Mouse (Mus musculus) neural tube, embryonic 13.5 days (tissue): ENCODE measurements around the gene Gon7. TPM values are rescaled to one million over a fixed set of nuclear protein-coding genes. Genes with fewer than 3 reads are reported as not detected.

ENCODE experiments used
- ATAC-seq: fragments of 200-750 bp; cut with Nextera tagmentation; 2 replicates; pipeline ENCODE4 v1.8.0; 2017; ENCODE audit warnings: low read depth, mild to moderate bottlenecking, moderate TSS enrichment, moderate library complexity
- H3K27ac ChIP-seq: fragments of 300-500 bp; sonication (generic); replicated peaks from 2 replicates; pipeline ENCODE4 v1.5.1; 2015; ENCODE audit warnings: moderate library complexity, mild to moderate bottlenecking, inconsistent platforms
- H3K27me3 ChIP-seq: fragments of 300-500 bp; sonication (generic); 2 replicates; pipeline ENCODE4 v1.6.1; 2015; ENCODE audit warnings: mild to moderate bottlenecking, inconsistent platforms
- H3K36me3 ChIP-seq: fragments of 300-500 bp; sonication (generic); 2 replicates; pipeline ENCODE4 v1.6.1; 2015; ENCODE audit warnings: mild to moderate bottlenecking, inconsistent platforms
- H3K4me1 ChIP-seq: fragments of 300-500 bp; sonication (generic); replicated peaks from 2 replicates; pipeline ENCODE4 v1.6.1; 2015; ENCODE audit warnings: inconsistent platforms
- H3K4me2 ChIP-seq: fragments of 300-500 bp; sonication (generic); 2 replicates; pipeline ENCODE4 v1.6.1; 2015; ENCODE audit warnings: inconsistent platforms, mild to moderate bottlenecking, moderate library complexity
- H3K4me3 ChIP-seq: fragments of 300-500 bp; sonication (generic); 2 replicates; pipeline ENCODE4 v1.5.1; 2015; ENCODE audit warnings: mild to moderate bottlenecking, inconsistent platforms
- H3K9ac ChIP-seq: fragments of 300-500 bp; sonication (generic); 2 replicates; pipeline ENCODE4 v1.6.1; 2015; ENCODE audit warnings: moderate library complexity, mild to moderate bottlenecking, inconsistent platforms
- H3K9me3 ChIP-seq: fragments of 300-500 bp; sonication (generic); 2 replicates; pipeline ENCODE4 v1.6.1; 2016; ENCODE audit warnings: inconsistent platforms
- WGBS: fragments of 180-500 bp; shearing (Covaris S2); methylation state at CpG from one replicate; pipeline ENCODE4 v1.1.7; 2015; 5-methylcytosine and 5-hydroxymethylcytosine counted together
- polyA plus RNA-seq: library from polyadenylated mRNA; unstranded; fragments of >200 nt; fragmentation: Nextera tagmentation; extraction: Ambion mirVana; gene quantifications from 2 replicates; pipeline ENCODE4 v1.2.1, GENCODE M21; 2015

The Gon7 gene
- 50.3 and 50.8 TPM in 2 replicates for polyA plus RNA-seq

DNA sequence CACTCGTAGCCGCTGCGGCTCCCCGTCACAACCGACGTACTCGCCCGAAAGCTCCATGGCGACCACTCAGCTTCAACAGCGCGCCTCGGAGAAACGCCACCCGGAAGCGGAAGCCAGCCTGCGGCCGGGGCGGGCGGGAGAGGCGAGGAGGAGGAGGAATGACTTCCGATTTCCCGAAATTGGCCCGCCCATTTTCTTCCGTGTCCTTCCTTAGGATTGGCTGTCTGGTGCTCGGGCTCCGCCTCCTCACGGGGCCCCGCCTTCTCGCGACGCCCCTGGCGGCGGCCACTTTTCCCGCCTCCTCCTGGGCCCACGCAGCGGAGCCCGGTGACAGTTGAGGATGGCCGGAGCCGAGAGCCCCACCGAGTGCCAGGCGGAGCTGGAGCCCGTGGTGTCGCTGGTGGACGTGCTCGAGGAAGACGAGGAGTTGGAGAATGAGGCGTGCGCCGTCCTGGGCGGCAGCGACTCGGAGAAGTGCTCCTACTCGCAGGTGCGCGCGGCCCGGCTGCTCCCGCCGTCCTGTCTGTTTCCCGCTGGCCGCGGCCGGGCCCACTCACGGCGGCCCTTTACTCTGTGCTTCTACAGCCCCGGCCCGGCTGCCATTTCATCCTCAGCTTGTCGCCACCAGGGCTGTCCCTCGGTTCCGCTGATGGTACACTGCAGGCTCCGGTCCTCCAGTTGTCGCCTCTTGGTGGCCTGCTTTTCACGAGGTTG, at the start of gene Gon7, which contains the start of the genes Gm28051 and Ubr7:
TSS of gene Gon7 (minus strand) at position 115 of the 714 bp plus-strand sequence.
TSS of gene Gm28051 (minus strand) at position 77 of the 714 bp plus-strand sequence.
TSS of gene Ubr7 (plus strand) at position 279 of the 714 bp plus-strand sequence.
- Histone ChIP-seq H3K9ac (peak within 1 kb of the TSS; percentile 82), H3K9me3 (no peaks in the 10 kb centered on the region), H3K36me3 (peaks cover 8% of the 10 kb centered on the region), H3K27ac (peak within 1 kb of the TSS; percentile 91), H3K27me3 (no peaks in the 10 kb centered on the region), H3K4me3 (peak within 1 kb of the TSS; percentile 73), H3K4me1 (peaks cover 36% of the 10 kb centered on the region), H3K4me2 (peak within 1 kb of the TSS; percentile 87)
- ATAC-seq: peak; percentile 97
- under 1% methylated on average over 70 of the region's 73 CpGs for WGBS

DNA sequence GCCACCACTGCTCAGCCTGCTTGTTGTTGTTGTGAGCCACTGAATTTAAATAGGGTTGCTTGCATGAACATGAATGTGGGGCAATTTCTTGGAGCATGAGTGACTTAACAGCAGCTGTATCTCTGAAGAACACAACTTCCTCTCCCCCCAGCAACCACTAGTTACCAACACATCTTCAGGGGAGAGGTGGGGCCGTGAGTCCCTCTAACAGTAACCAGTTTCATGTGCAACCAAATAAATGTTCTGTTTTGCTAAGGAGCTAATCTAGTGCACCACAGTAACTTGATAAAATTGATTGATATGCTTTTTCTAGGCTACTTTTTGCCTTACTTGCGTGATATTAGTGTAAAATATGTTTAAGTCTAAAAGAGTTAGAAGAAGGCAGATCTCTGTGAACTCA, 41.9 kb upstream of the Gon7 start:
- 94% methylated on average over 2 of the region's 2 CpGs for WGBS
- H3K4me2 ChIP-seq: no peak overlapping the region
- H3K27ac ChIP-seq: no peak overlapping the region
- no peaks in the 10 kb centered on the region for H3K4me1 ChIP-seq
- H3K36me3 ChIP-seq: peaks cover 30% of the 10 kb centered on the region
- no peak for ATAC-seq
- no peaks in the 10 kb centered on the region for H3K9me3 ChIP-seq
- H3K27me3 ChIP-seq: no peaks in the 10 kb centered on the region
- no peak overlapping the region for H3K4me3 ChIP-seq
- no peak overlapping the region for H3K9ac ChIP-seq

DNA sequence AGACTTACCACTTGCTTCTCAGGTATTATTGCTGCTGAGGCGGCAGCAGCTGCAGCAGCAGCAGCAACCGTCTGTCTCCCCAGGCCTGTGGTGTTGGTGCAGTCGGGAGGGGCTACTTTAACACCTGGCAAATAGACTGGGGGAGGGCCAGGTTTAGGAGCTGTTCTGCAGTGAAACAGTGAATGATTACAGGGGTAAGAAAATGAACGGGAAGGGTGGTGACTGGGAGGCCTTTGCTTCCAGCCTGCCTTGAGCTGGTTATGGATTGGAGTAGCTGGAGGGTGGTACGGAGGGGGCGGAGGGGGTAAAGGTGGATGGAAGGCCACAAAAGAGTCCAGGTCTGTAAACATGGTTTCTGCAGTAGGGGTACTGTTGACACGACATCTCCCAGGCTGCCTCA, 30.3 kb upstream of the Gon7 start:
- Histone ChIP-seq H3K27ac (no peak overlapping the region), H3K9me3 (no peaks in the 10 kb centered on the region), H3K27me3 (no peaks in the 10 kb centered on the region), H3K9ac (no peak overlapping the region), H3K4me1 (no peaks in the 10 kb centered on the region), H3K36me3 (peaks cover 83% of the 10 kb centered on the region), H3K4me3 (no peak overlapping the region), H3K4me2 (no peak overlapping the region)
- WGBS: 91% methylated on average over 7 of the region's 7 CpGs
- ATAC-seq: no peak

DNA sequence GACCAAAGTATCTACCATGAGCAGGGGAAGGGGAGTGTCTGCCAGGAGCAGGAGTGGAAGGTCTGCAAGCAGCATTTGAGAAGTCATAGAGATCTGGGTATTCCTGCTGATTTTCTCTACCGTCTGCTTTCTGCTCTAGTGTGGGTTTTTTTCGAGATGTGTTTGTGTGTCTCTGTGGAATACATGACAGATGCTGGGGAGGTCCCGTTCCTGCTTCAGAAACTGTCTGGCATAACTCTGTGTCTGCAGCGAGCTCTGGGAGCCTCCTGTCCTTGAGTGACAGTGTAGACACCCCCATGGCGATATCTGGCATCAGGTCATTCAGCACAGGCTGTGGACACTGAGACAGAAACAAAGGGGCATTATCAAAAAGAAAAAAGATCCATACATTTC, 28.0 kb upstream of the Gon7 start:
- Histone ChIP-seq H3K27ac (no peak overlapping the region), H3K36me3 (peaks cover 75% of the 10 kb centered on the region), H3K9ac (no peak overlapping the region), H3K27me3 (no peaks in the 10 kb centered on the region), H3K9me3 (no peaks in the 10 kb centered on the region), H3K4me1 (no peaks in the 10 kb centered on the region), H3K4me2 (no peak overlapping the region), H3K4me3 (no peak overlapping the region)
- ATAC-seq: no peak
- WGBS: 83% methylated on average over 5 of the region's 5 CpGs

DNA sequence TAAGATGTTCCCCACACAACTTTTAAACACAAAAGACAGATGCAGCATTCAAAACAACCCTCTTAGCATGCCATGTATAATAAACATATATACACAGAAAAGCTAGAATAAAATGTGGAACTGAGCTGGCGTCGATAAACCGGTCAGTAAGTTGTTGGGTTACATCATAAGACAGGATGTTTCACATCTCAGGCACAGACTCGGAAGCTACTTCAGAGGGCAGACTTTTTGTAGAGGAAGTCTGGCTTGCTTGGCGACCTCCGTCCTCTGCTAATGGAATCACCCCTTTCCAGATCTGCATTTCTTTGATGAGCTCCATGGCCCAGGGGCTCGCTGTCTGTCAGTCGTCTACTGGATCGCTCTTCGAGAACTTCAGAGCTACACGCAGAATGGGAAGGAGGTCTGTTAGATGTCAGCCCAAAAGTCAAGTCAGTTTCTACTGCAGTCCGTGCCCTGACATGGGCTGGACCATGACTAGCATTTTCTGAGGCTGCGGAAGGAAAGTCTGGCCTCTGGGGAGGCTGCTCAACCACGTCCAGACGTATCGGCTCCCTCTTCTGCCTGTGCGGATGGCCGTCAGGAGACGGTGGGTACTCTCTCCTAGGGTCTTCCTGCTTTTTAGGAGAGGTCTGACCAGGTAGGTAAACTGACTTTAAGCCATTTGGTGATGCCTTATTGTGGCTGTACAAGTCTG, 27.4 kb upstream of the Gon7 start:
- WGBS: 88% methylated on average over 19 of the region's 19 CpGs
- Histone ChIP-seq H3K4me3 (no peak overlapping the region), H3K4me2 (no peak overlapping the region), H3K27ac (no peak overlapping the region), H3K9me3 (no peaks in the 10 kb centered on the region), H3K9ac (no peak overlapping the region), H3K27me3 (no peaks in the 10 kb centered on the region), H3K36me3 (peaks cover 69% of the 10 kb centered on the region), H3K4me1 (no peaks in the 10 kb centered on the region)
- ATAC-seq: no peak

DNA sequence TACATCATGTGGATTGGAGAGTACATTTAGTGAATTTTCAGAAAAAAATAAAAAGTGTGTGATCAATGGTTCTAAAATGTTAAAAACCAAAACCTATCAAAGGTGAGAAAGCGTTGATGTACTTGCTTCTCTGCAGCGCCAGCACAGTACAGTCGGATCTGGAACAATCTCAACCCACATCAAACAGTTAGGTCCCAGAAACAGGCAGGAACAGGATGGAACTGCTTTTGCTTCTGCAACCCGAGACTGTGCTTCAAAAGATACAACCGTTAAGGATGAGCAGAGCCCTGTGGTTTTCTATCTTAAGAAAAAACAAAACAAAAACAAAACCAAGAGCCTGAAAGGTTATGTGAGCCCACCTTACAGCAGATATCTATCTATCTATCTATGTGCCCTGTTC, 25.2 kb upstream of the Gon7 start:
- no peaks in the 10 kb centered on the region for H3K9me3 ChIP-seq
- H3K4me1 ChIP-seq: no peaks in the 10 kb centered on the region
- H3K36me3 ChIP-seq: peaks cover 62% of the 10 kb centered on the region
- no peak overlapping the region for H3K4me3 ChIP-seq
- no peak overlapping the region for H3K9ac ChIP-seq
- no peak for ATAC-seq
- H3K27ac ChIP-seq: no peak overlapping the region
- 94% methylated on average over 5 of the region's 5 CpGs for WGBS
- no peaks in the 10 kb centered on the region for H3K27me3 ChIP-seq
- no peak overlapping the region for H3K4me2 ChIP-seq

DNA sequence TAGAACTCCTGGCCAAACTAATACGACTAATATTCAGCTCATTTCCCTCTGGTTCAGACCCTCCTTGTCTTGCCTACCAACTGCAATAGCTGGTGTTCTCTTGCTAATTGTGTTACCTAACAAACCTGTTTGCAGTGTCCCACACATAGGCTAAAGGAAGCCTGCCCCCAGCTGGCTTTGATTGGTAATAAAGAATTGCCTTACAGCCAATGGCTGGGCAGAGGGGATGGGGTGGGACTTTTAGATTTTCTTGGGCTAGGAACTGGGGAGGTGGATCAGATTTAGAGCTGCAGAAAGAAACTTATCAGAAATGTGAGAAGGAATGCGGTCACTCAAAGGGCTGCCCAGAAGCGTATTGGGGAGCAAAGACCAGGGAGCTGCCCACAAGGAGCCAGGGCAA, 21.8 kb upstream of the Gon7 start:
- H3K4me1 ChIP-seq: no peaks in the 10 kb centered on the region
- H3K36me3 ChIP-seq: peaks cover 65% of the 10 kb centered on the region
- H3K9ac ChIP-seq: no peak overlapping the region
- H3K27me3 ChIP-seq: no peaks in the 10 kb centered on the region
- no peak overlapping the region for H3K4me3 ChIP-seq
- no peak overlapping the region for H3K27ac ChIP-seq
- no peaks in the 10 kb centered on the region for H3K9me3 ChIP-seq
- 55% methylated on average over 3 of the region's 3 CpGs for WGBS
- no peak for ATAC-seq
- H3K4me2 ChIP-seq: no peak overlapping the region

DNA sequence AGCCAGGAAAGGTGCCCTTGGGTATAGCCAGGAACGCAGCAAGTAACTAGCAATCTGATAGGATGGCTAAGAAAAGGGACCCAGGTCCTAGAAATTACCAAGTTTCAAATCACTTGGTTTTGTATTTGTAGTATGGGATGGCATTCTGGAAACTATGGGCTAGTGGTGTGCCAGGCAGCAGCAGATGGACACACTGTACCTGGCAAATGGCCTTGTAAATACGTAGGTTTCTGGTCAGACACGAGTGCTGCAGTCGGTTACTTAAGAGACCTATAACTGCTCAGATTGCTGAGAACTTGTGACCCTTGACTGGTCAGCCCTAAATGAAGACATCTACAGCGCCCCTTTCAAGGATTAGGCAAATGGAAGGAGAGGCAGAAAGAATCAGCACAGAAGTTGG, 20.5 kb upstream of the Gon7 start:
- H3K27ac ChIP-seq: no peak overlapping the region
- 90% methylated on average over 5 of the region's 5 CpGs for WGBS
- no peak for ATAC-seq
- H3K9ac ChIP-seq: no peak overlapping the region
- H3K4me1 ChIP-seq: no peaks in the 10 kb centered on the region
- no peak overlapping the region for H3K4me2 ChIP-seq
- no peaks in the 10 kb centered on the region for H3K9me3 ChIP-seq
- H3K27me3 ChIP-seq: no peaks in the 10 kb centered on the region
- peaks cover 65% of the 10 kb centered on the region for H3K36me3 ChIP-seq
- no peak overlapping the region for H3K4me3 ChIP-seq

DNA sequence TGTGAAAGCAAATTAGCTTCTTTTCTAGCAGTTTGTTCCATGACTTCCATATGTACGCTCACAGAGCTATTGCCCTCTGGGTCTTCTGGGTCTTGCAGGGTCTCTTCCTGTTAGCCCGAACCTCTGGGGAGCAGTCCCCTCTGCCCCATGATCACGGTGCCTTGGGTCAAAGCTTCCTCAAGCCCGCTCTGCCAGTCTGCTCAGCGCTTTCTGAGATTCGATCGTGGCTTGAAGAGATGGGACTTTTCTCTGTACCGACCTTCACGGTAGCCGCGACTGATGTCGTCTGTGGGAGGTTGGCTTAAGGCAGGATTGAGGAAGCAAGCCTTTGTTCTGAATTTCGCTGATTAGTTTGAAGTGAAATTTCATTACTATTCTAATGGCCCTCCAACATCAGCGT, 18.4 kb upstream of the Gon7 start:
- Histone ChIP-seq H3K27ac (no peak overlapping the region), H3K27me3 (no peaks in the 10 kb centered on the region), H3K4me3 (no peak overlapping the region), H3K9me3 (no peaks in the 10 kb centered on the region), H3K4me2 (no peak overlapping the region), H3K4me1 (no peaks in the 10 kb centered on the region), H3K9ac (no peak overlapping the region), H3K36me3 (peaks cover 71% of the 10 kb centered on the region)
- ATAC-seq: no peak
- WGBS: 92% methylated on average over 14 of the region's 14 CpGs

DNA sequence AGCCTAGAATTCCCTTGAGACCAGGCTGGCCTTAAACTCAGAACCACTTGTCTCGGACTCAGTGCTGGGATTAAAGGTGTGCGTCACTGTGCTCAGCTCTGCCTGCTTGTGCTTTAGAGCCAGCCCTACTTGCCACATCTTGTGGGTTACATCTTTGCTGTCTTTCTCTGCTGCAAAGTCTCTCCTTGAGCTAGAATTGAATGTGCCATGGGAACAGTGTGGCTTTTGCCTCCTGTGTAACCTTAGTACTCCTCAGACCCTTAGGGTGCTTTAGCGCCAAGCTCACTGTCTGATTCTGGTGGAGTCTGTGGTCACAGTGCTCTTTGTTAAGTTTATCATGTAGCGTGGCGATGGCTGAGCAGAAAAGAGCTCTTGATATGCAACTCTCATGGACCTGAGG, 15.1 kb upstream of the Gon7 start:
- peaks cover 94% of the 10 kb centered on the region for H3K36me3 ChIP-seq

DNA sequence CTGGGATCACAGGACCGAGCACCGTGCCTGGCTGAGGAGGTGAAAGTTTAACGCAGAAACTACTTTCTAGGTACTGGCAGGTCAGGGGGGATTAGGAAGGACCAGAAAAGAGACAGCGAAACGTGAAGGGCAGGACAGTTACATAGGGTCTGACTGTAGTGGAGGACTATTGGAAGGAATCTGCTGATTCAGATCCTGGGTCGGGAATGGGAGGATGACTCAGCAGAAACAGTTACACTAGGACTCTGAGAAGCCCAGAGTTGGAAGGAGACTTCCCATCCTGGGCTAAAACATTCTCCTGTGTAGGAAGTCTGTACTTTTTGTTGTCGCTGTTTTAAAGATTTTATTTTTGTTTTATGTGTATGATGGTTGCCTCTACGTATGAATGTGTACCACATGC, 14.0 kb upstream of the Gon7 start:
- no peaks in the 10 kb centered on the region for H3K4me1 ChIP-seq
- H3K9ac ChIP-seq: no peak overlapping the region
- no peaks in the 10 kb centered on the region for H3K27me3 ChIP-seq
- H3K4me3 ChIP-seq: no peak overlapping the region
- H3K4me2 ChIP-seq: no peak overlapping the region
- WGBS: 96% methylated on average over 8 of the region's 8 CpGs
- H3K9me3 ChIP-seq: no peaks in the 10 kb centered on the region
- no peak for ATAC-seq
- H3K27ac ChIP-seq: no peak overlapping the region
- peaks cover 93% of the 10 kb centered on the region for H3K36me3 ChIP-seq

More for the DNA sequence above, 15.1 kb upstream of the Gon7 start:
- no peak overlapping the region for H3K9ac ChIP-seq
- no peaks in the 10 kb centered on the region for H3K27me3 ChIP-seq
- H3K4me2 ChIP-seq: no peak overlapping the region
- H3K9me3 ChIP-seq: no peaks in the 10 kb centered on the region
- ATAC-seq: no peak
- WGBS: 90% methylated on average over 5 of the region's 5 CpGs
- H3K27ac ChIP-seq: no peak overlapping the region
- no peak overlapping the region for H3K4me3 ChIP-seq
- no peaks in the 10 kb centered on the region for H3K4me1 ChIP-seq

DNA sequence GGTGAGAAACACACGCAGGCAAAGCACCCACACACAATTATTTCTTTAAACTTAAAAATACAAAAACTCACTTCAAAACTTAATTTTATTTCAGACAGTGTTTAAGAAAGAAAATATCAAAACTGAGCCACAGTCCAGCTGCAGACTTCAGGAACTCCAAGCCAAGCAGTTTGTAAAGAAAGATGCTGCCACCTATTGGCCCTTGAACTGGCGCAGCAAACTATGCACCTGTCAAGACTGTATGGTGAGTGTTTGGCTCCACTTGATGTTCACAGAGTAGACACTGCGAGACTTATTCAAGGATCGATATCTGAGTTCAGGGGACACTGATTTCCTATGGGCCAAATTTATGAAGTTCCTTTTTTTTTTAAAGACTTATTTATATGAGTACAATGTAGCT, 11.4 kb upstream of the Gon7 start:
- Histone ChIP-seq H3K4me3 (no peak overlapping the region), H3K4me1 (no peaks in the 10 kb centered on the region), H3K27me3 (no peaks in the 10 kb centered on the region), H3K9me3 (no peaks in the 10 kb centered on the region), H3K9ac (no peak overlapping the region), H3K27ac (no peak overlapping the region), H3K36me3 (peaks cover 90% of the 10 kb centered on the region), H3K4me2 (no peak overlapping the region)
- no peak for ATAC-seq
- WGBS: 96% methylated on average over 4 of the region's 4 CpGs
